Mouse (Mus musculus): ENCODE data around the gene Trim26. TPM values are rescaled to one million over a fixed set of nuclear protein-coding genes. Genes with fewer than 3 reads are reported as not detected.
A peak's percentile ranks its signal among the peaks of the same experiment; 100 is the strongest.
"Not testable (repeated sequence)": the region's sequence is repeated elsewhere in the genome, so short reads cannot be mapped to it uniquely, and the experiment has no call there.

Trim26 gene
- polyA plus RNA-seq (2016; fragmentation: Nextera tagmentation; extraction: Ambion mirVana): 42.8 and 44.3 TPM in 2 replicates

DNA sequence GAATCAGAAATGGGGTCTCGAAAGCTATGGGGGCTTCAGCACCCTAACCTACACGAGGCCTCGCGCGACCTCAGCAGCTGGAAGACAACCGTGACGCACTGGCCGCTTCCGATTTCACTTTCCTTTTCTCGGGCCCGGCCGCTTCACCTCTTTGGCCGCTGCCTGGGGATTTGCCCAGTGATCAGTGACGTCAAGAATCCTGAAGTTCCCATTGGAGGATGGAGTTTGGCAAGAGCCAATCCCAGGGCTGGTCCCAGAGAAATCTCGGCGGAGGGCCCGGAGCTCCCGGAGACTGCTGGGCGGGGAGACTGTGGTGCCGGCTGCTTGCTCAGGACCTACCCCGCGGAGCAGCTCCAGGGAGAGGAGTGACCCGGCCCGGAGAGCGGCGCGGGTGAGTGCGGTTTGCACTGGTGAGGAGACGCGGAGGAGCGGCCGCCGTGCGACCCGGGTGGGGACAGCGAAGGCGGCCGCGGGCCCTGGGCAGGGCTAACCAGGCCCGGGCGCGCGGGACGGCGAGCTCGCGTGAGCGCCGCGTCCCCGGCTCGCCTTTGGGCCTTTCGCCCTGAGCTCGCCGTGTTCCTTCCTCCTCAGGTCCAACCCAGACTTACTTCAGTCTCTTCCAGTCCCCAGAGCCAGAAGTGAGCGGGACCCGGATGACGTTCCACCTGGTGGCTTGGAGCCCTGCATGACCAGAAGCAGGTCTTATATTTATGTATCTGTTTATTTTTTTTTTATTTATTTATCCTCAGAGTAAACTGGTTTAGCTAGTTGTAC is at the start of gene Trim26:
Gene Trim26 (plus strand): TSS at position 261 of the 774 bp plus-strand sequence.
- WGBS: under 1% methylated on average over 58 of the region's 58 CpGs
- Histone ChIP-seq H3K27ac (peak within 1 kb of the TSS; percentile 95), H3K4me1 (peaks cover 21% of the 10 kb centered on the region), H3K36me3 (replicated peaks) (peaks cover 7% of the 10 kb centered on the region), H3K4me3 (peak within 1 kb of the TSS; percentile 75), H3K9me3 (no peaks in the 10 kb centered on the region), H3K27me3 (ENCODE audit: poor library complexity, severe bottlenecking) (no peaks in the 10 kb centered on the region)
- peak; percentile 95 for DNase-seq (ENCODE audit: extremely low spot score, low spot score)

DNA sequence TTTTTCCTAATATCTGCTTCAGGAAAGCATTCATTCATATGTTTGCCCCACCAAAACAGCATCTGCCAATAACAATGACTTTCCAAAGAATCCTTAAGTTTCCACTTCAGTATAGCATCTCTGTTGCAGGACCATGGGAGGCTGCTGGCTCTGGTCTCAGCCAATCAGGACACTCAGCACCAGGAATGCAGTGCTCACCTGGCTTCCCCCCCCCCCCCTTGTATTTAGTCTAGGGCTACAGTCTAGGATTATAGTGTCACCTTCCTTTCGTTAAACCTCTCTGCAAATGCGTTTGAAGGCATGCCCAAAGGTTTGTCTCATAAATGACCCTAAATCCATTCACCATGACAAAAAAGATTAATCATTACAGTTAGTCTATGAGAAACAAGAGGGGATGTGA is 48.6 kb upstream of the Trim26 start:
- no peaks in the 10 kb centered on the region for H3K36me3 ChIP-seq (replicated peaks)
- no peak overlapping the region for H3K4me3 ChIP-seq
- 86% methylated on average over 2 of the region's 2 CpGs for whole genome bisulfite sequencing
- H3K27me3 ChIP-seq (ENCODE audit: poor library complexity, severe bottlenecking): no peaks in the 10 kb centered on the region
- H3K9me3 ChIP-seq: no peaks in the 10 kb centered on the region
- H3K4me1 ChIP-seq: no peaks in the 10 kb centered on the region
- H3K27ac ChIP-seq: no peak overlapping the region
- no peak for DNase-seq (ENCODE audit: extremely low spot score, low spot score)

DNA sequence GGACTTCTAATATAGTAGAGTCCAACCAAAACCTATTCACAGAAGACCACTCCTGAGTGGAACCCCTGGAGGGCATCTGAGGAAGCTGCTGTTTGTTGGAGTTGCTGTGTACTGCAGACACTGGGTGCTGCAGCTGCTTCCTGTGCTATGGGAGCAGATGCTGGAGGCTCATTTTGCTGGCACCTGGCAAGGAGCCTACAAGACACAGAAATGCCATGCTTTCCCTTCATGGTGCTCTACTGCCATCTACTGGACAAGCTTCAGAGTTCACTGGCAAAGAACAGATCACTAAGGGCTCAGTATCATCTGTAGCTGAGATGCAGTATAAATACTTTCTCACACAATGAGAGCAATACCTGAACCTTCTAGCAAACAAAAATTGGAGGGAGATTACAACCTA is 48.1 kb upstream of the Trim26 start:
- not testable (repeated sequence) for H3K27me3 ChIP-seq (ENCODE audit: poor library complexity, severe bottlenecking); H3K9me3 ChIP-seq; H3K36me3 ChIP-seq (replicated peaks); H3K4me1 ChIP-seq; H3K4me3 ChIP-seq; H3K27ac ChIP-seq
- DNase-seq (ENCODE audit: extremely low spot score, low spot score): peak; percentile 45

DNA sequence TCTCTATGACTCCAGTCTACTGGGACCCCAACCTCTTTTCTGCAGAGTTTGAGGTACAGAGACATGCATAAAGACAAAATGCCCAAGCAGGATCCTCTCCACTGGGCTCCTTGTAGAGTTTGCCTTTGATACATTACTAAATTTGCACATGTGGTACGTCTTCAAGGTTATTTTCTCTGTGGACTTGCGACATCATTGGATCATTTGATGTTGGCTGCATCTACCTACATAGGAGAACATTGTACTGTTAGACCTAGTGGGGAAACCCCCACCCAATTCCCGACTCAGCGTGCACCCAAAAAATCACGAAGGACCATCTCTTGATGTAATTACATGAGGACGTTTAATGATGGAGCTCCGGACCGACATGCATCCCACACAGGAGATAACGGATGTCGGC is 37.4 kb upstream of the Trim26 start:
- WGBS: 92% methylated on average over 10 of the region's 10 CpGs
- no peaks in the 10 kb centered on the region for H3K9me3 ChIP-seq
- no peak overlapping the region for H3K27ac ChIP-seq
- no peak overlapping the region for H3K4me3 ChIP-seq
- no peaks in the 10 kb centered on the region for H3K4me1 ChIP-seq
- DNase-seq (ENCODE audit: extremely low spot score, low spot score): no peak
- H3K36me3 ChIP-seq (replicated peaks): no peaks in the 10 kb centered on the region
- no peaks in the 10 kb centered on the region for H3K27me3 ChIP-seq (ENCODE audit: poor library complexity, severe bottlenecking)

DNA sequence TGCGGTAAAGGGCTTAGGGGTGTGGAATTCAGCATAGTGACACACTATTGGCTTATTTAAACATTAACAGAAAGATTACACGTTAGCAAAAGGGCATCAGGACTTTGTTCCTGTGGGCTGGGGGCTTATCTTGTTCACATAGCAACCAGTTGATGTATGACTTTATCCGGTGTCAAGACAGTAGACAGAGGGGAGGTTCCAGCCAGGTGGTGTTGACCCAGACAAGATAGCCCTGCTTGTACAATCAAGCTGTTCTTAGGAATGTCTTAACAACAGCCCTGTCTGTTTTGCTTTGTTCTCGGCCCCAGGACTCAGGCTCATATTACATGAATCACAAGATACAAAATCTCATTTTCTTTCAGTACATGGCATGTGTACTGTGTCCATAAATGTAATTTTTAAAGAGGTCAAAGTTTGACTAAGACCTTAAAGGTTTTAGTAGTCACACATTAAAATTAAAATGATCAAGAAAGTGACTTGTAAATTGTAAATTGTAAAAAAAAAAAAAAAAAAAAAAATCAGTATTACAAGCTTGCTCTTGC is 36.9 kb upstream of the Trim26 start:
- 87% methylated on average over 4 of the region's 4 CpGs for WGBS
- H3K4me1 ChIP-seq; H3K9me3 ChIP-seq; H3K27ac ChIP-seq; H3K4me3 ChIP-seq; H3K27me3 ChIP-seq (ENCODE audit: poor library complexity, severe bottlenecking); DNase-seq (ENCODE audit: extremely low spot score, low spot score); H3K36me3 ChIP-seq (replicated peaks): not testable (repeated sequence)

DNA sequence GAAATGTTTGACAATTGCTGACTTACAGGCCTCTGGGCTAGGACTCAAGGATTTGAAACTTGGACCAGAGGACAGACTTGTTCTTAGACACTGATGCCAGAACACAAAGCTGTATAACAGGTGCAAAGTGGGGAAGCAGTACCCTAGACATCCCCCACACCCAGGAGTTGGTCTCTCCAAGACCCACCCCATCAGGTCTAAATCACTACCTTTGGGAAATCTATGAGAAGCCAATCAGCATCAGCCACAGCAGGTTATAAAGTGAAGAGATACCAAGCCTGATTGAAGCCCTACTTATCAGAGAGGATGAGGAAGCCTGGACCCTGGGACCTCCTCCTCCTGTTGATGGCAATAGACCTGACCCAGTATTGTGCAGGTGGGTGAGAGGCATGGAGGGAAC is 25.1 kb upstream of the Trim26 start, which contains the start of gene H2-M10.6:
Gene H2-M10.6 (plus strand): TSS at position 301 of the 400 bp plus-strand sequence.
- Histone ChIP-seq H3K27me3 (ENCODE audit: poor library complexity, severe bottlenecking) (no peaks in the 10 kb centered on the region), H3K27ac (no peak within 1 kb of the TSS), H3K4me3 (no peak within 1 kb of the TSS), H3K9me3 (no peaks in the 10 kb centered on the region), H3K36me3 (replicated peaks) (no peaks in the 10 kb centered on the region), H3K4me1 (no peaks in the 10 kb centered on the region)
- DNase-seq (ENCODE audit: extremely low spot score, low spot score): no peak

DNA sequence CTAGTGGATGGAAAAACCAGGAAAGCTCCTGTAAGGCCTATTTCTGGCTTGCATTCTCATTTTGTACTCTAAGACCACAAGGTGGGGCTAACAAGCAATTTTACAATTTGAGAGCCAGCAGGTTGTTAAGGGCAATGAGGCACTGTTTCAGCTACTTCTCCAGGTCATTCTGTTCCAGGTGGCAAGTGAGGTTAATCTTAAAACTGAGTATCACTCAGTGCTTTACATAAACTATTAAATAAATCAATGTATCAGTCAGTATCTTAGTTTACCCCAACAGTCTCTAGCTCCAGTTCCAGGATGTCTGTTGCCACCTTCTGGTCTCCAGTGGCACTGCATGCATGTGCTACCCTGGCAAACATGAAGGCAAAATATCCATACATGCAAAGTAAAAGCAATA is 12.9 kb upstream of the Trim26 start:
- DNase-seq (ENCODE audit: extremely low spot score, low spot score): peak; percentile 33
- Histone ChIP-seq H3K27me3 (ENCODE audit: poor library complexity, severe bottlenecking) (no peaks in the 10 kb centered on the region), H3K36me3 (replicated peaks) (no peaks in the 10 kb centered on the region), H3K4me1 (no peaks in the 10 kb centered on the region), H3K27ac (no peak overlapping the region), H3K9me3 (no peaks in the 10 kb centered on the region), H3K4me3 (no peak overlapping the region)

DNA sequence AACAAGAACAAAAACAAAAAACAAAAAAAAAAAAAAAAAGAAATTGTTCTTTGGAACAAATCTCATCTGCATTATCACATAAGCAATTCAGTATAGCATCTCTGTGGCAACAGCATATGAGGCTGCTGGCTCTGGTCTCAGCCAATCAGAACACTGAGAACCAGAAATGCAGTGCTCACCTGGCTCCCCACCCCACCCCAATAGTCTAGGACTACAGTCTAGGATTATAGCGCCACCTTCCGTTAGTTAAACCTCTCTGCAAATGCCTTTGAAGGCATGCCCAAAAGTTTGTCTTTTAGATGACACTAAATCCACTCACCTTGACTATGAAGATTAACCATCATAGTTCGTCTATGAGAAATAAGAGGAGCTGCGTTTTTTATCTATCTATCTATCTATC is 11.4 kb upstream of the Trim26 start:
- DNase-seq (ENCODE audit: extremely low spot score, low spot score): no peak
- no peak overlapping the region for H3K27ac ChIP-seq
- H3K4me3 ChIP-seq: no peak overlapping the region
- H3K36me3 ChIP-seq (replicated peaks): no peaks in the 10 kb centered on the region
- no peaks in the 10 kb centered on the region for H3K27me3 ChIP-seq (ENCODE audit: poor library complexity, severe bottlenecking)
- no peaks in the 10 kb centered on the region for H3K9me3 ChIP-seq
- no peaks in the 10 kb centered on the region for H3K4me1 ChIP-seq
- 25% methylated on average over 4 of the region's 4 CpGs for WGBS

DNA sequence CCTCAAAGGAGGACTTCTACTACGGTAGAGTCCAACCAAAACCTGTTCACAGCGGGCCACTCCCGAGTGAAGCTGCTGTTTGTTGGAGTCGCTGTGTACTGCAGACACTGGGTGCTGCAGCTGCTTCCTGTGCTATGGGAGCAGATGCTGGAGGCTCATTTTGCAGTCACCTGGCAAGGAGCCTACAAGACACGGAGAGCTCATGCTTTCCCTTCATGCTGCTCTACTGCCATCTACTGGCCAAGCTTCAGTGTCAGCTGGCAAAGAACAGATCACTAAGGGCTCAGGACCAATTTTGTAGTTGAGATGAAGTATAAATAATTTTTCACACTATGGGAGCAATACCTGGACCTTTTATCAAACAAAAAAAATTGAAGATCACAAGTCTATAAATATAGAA is 10.9 kb upstream of the Trim26 start:
- not testable (repeated sequence) for H3K27ac ChIP-seq; H3K27me3 ChIP-seq (ENCODE audit: poor library complexity, severe bottlenecking); H3K4me3 ChIP-seq; H3K36me3 ChIP-seq (replicated peaks); H3K4me1 ChIP-seq; H3K9me3 ChIP-seq
- 12% methylated on average over 5 of the region's 5 CpGs for WGBS
- peak; percentile 32 for DNase-seq (ENCODE audit: extremely low spot score, low spot score)

DNA sequence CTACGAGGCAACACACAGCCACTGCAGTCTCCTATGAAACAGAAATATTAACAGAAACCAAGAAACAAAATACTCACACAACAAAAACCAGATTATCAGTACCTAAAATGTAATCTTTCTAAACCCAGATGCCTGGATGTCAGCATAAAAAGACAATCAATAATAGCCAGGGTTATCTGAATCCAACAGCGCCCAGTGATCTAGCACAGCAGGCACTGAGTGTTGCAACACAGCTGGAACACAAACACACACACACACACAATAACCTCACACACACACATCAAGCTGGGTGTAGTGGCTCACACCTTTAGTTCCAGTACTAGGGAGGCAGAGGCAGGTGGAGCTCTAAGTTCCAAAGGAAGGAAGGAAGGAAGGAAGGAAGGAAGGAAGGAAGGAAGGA is 8.4 kb upstream of the Trim26 start:
- no peaks in the 10 kb centered on the region for H3K27me3 ChIP-seq (ENCODE audit: poor library complexity, severe bottlenecking)
- H3K36me3 ChIP-seq (replicated peaks): no peaks in the 10 kb centered on the region
- H3K27ac ChIP-seq: no peak overlapping the region
- no peaks in the 10 kb centered on the region for H3K9me3 ChIP-seq
- H3K4me3 ChIP-seq: no peak overlapping the region
- no peak for DNase-seq (ENCODE audit: extremely low spot score, low spot score)
- WGBS: 86% methylated on average over 2 of the region's 2 CpGs
- no peaks in the 10 kb centered on the region for H3K4me1 ChIP-seq

DNA sequence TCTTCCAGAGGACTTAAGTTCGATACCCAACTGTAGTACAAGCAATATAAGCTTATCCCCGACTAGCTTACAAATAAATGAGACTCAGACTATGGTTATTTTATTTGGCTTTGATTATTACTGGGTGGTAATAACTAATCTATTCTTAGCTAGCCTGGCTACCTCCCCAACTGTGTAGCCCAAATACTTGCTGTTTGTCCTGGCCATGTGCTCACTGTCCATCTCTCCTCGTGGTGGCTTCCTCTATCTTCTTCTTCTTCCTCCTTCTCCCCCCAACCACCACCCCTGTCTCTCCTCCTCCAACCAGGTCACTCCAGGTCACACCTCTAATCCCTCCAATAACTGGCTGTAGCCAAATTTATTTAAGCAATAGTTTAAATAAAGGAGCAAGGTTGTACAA is 6.5 kb upstream of the Trim26 start:
- Histone ChIP-seq H3K36me3 (replicated peaks) (no peaks in the 10 kb centered on the region), H3K27me3 (ENCODE audit: poor library complexity, severe bottlenecking) (no peaks in the 10 kb centered on the region), H3K9me3 (no peaks in the 10 kb centered on the region), H3K4me1 (no peaks in the 10 kb centered on the region), H3K27ac (no peak overlapping the region), H3K4me3 (no peak overlapping the region)
- no peak for DNase-seq (ENCODE audit: extremely low spot score, low spot score)
- WGBS: 93% methylated on average over 3 of the region's 3 CpGs

DNA sequence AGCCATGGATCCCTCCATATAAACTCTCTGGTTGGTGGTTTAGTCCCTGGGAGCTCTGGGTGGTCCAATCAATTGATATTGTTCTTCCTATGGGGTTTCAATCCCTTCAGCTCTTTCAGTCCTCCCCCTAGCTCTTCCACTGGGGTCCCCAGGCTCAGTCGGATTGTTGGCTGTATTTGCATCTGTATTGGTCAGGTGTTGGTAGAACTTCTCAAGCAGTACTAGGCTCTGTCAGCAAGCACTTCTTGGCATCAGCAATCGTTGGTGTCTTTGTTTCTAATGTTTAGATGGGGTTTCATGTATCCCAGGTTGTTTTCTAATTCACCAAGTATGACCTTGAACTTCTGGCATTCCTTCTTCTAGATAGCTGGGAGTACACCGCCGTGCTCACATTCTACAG is 4.2 kb upstream of the Trim26 start:
- no peak for DNase-seq (ENCODE audit: extremely low spot score, low spot score)
- H3K27me3 ChIP-seq (ENCODE audit: poor library complexity, severe bottlenecking): no peaks in the 10 kb centered on the region
- H3K9me3 ChIP-seq: no peaks in the 10 kb centered on the region
- no peak overlapping the region for H3K4me3 ChIP-seq
- H3K4me1 ChIP-seq: peaks cover 13% of the 10 kb centered on the region
- WGBS: 60% methylated on average over 4 of the region's 4 CpGs
- H3K36me3 ChIP-seq (replicated peaks): no peaks in the 10 kb centered on the region
- no peak overlapping the region for H3K27ac ChIP-seq

DNA sequence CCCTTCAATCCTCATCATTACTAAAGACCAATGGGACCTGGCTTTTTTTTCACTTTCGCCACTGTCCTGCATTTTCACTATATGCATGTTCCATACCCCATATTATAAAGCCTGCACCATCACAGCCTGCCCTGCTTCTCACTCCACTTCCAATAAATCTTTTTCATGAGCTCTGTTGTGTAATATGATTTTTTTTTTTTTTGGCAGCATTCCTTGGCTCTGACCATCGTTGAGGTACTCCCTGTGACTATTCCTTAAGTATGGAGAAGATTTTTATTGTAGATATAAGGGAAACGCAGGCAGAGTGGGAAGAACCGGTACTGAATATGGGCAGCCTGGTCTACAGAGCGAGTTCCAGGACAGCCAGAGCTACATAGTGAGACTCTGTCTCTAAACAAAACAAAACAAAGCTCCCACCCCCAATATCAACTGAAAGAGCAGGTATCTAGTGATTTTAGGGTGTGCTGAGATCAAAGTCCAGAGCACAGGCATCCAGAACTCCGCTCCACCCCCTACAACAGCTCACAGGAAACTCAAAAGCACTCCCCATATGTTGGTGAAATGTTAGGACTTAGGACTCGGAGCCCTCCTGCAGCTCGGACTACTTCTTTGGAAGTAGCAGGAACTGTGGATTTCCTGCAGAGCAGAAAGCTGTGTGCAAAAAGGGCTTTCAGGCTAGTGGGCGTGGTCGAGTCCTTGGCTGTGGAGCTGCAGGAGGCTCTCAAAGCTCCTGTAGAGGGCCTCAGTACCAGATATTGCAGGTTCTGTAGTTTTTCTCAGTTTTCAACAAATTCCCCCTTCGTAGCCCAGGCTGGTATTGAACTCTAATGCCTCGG is 1.1 kb upstream of the Trim26 start:
- DNase-seq (ENCODE audit: extremely low spot score, low spot score): peak; percentile 42
- WGBS: 36% methylated on average over 12 of the region's 12 CpGs
- no peaks in the 10 kb centered on the region for H3K9me3 ChIP-seq
- peaks cover 18% of the 10 kb centered on the region for H3K4me1 ChIP-seq
- peak overlapping the region; percentile 75 for H3K4me3 ChIP-seq
- H3K27me3 ChIP-seq (ENCODE audit: poor library complexity, severe bottlenecking): no peaks in the 10 kb centered on the region
- peaks cover 5% of the 10 kb centered on the region; the same call in 1 of the 2 replicates for H3K36me3 ChIP-seq (replicated peaks)
- H3K27ac ChIP-seq: 0 out of 2 replicates have a peak overlapping the region, but pooled peaks have one; percentile 95

Measured in forebrain, embryonic 10.5 days (tissue).